Mouse (Mus musculus) MEL (cell line): ENCODE measurements around the gene Mnx1. TPM values are rescaled to one million over a fixed set of nuclear protein-coding genes. Genes with fewer than 3 reads are reported as not detected.

Source experiments
- DNase-seq: peaks from one replicate; pipeline ENCODE4 v3.0.0; 2011; ENCODE audit warnings: low read depth, low spot score
- H3K27ac ChIP-seq: 2 replicates; pipeline ENCODE4 v1.5.1; 2012; ENCODE audit warnings: low read depth, mild to moderate bottlenecking, control low read depth, low read length, moderate library complexity; ENCODE audit not compliant: control insufficient read depth
- H3K27me3 ChIP-seq, 2 experiments: fragments of 150-350 bp in 1 of 2; sonication (generic) in 1 of 2; 2 replicates each; pipeline ENCODE4 v1.6.1; 2012; ENCODE audit warnings: low read length in 2 of 2, mild to moderate bottlenecking in 2 of 2, improper control_type of control experiment in 1 of 2, moderate library complexity in 1 of 2; ENCODE audit not compliant: insufficient read depth in 2 of 2, control insufficient read depth in 1 of 2
- H3K36me3 ChIP-seq, 2 experiments: 2 replicates each; pipeline ENCODE4 v1.6.1; 2012 to 2014; ENCODE audit warnings: low read length in 2 of 2, improper control_type of control experiment in 1 of 2, inconsistent platforms in 1 of 2, mild to moderate bottlenecking in 1 of 2; ENCODE audit not compliant: insufficient read depth in 2 of 2, control insufficient read depth in 1 of 2
- H3K4me1 ChIP-seq, 2 experiments: fragments of 150-350 bp in 1 of 2; sonication (generic) in 1 of 2; 2 replicates each; pipeline ENCODE4 v1.6.1; 2012; ENCODE audit warnings: low read length in 2 of 2, improper control_type of control experiment in 1 of 2, mild to moderate bottlenecking in 1 of 2; ENCODE audit not compliant: insufficient read depth in 2 of 2, control insufficient read depth in 1 of 2
- H3K4me3 ChIP-seq, 2 experiments: fragments of 150-350 bp in 1 of 2; sonication (generic) in 1 of 2; 2 replicates each; pipeline ENCODE4 v1.5.1; 2012; ENCODE audit warnings: low read depth in 2 of 2, low read length in 2 of 2, mild to moderate bottlenecking in 2 of 2, moderate library complexity in 2 of 2, control low read depth in 1 of 2, improper control_type of control experiment in 1 of 2; ENCODE audit not compliant: control insufficient read depth in 1 of 2, insufficient read depth in 1 of 2
- H3K79me2 ChIP-seq: 2 replicates; pipeline ENCODE4 v1.6.1; 2012; ENCODE audit warnings: mild to moderate bottlenecking, low read length, moderate library complexity; ENCODE audit not compliant: control insufficient read depth, poor library complexity, insufficient read depth
- H3K9ac ChIP-seq: 2 replicates; pipeline ENCODE4 v1.6.1; 2012; ENCODE audit warnings: low read depth, mild to moderate bottlenecking, control low read depth, low read length, moderate library complexity; ENCODE audit not compliant: control insufficient read depth, poor library complexity, severe bottlenecking
- H3K9me3 ChIP-seq: fragments of 150-350 bp; sonication (generic); replicated peaks from 2 replicates; pipeline ENCODE4 v1.6.1; 2012; ENCODE audit warnings: mild to moderate bottlenecking, low read length, improper control_type of control experiment, moderate library complexity; ENCODE audit not compliant: insufficient read depth
- BHLHE40 ChIP-seq: IDR thresholded peaks from 2 replicates; pipeline ENCODE4 v1.6.1; 2012; ENCODE audit warnings: low read depth, mild to moderate bottlenecking, inconsistent platforms, low read length, improper control_type of control experiment, borderline replicate concordance
- CHD2 ChIP-seq: IDR thresholded peaks from 2 replicates; pipeline ENCODE4 v1.6.1; 2011; ENCODE audit warnings: low read length, improper control_type of control experiment
- CTCF ChIP-seq, 3 experiments: IDR thresholded peaks in 2 of 3; conservative IDR thresholded peaks in 1 of 3; 2 replicates each; pipeline ENCODE4 v1.5.1; 2011 to 2012; ENCODE audit warnings: low read length in 3 of 3, low read depth in 2 of 3, mild to moderate bottlenecking in 2 of 3, improper control_type of control experiment in 1 of 3, inconsistent platforms in 1 of 3, mixed read lengths in 1 of 3, moderate library complexity in 1 of 3; ENCODE audit not compliant: control insufficient read depth in 1 of 3, insufficient read depth in 1 of 3, poor library complexity in 1 of 3, severe bottlenecking in 1 of 3
- E2F4 ChIP-seq: IDR thresholded peaks from 2 replicates; pipeline ENCODE4 v1.6.1; 2011; ENCODE audit warnings: low read depth, low read length, improper control_type of control experiment, borderline replicate concordance
- ELF1 ChIP-seq: IDR thresholded peaks from 2 replicates; pipeline ENCODE4 v1.6.1; 2014; ENCODE audit warnings: low read depth, mild to moderate bottlenecking, inconsistent platforms, low read length, improper control_type of control experiment, moderate library complexity
- EP300 ChIP-seq, 2 experiments: IDR thresholded peaks; 2 replicates each; pipeline ENCODE4 v1.6.1; 2011; ENCODE audit warnings: improper control_type of control experiment in 2 of 2, low read length in 2 of 2, low read depth in 1 of 2, mild to moderate bottlenecking in 1 of 2
- HCFC1 ChIP-seq: IDR thresholded peaks from 2 replicates; pipeline ENCODE4 v1.6.1; 2012; ENCODE audit warnings: low read depth, mild to moderate bottlenecking, inconsistent platforms, low read length, improper control_type of control experiment, moderate library complexity
- MAZ ChIP-seq: IDR thresholded peaks from 2 replicates; pipeline ENCODE4 v1.6.1; 2012; ENCODE audit warnings: low read depth, mild to moderate bottlenecking, inconsistent platforms, low read length, improper control_type of control experiment
- MYB ChIP-seq: IDR thresholded peaks from 2 replicates; pipeline ENCODE4 v1.6.1; 2011; ENCODE audit warnings: mild to moderate bottlenecking, low read depth, low read length, improper control_type of control experiment
- NELFE ChIP-seq: IDR thresholded peaks from 2 replicates; pipeline ENCODE4 v1.6.1; 2011; ENCODE audit warnings: low read depth, low read length, improper control_type of control experiment
- NRF1 ChIP-seq: IDR thresholded peaks from 2 replicates; pipeline ENCODE4 v1.6.1; 2014; ENCODE audit warnings: low read depth, mild to moderate bottlenecking, inconsistent platforms, low read length, improper control_type of control experiment, moderate library complexity; ENCODE audit not compliant: poor library complexity, insufficient read depth, severe bottlenecking
- POLR2A ChIP-seq, 2 experiments: IDR thresholded peaks; 2 replicates each; pipeline ENCODE4 v1.6.1; 2011 to 2012; ENCODE audit warnings: low read length in 2 of 2, mild to moderate bottlenecking in 2 of 2, control low read depth in 1 of 2, improper control_type of control experiment in 1 of 2, low read depth in 1 of 2, moderate library complexity in 1 of 2; ENCODE audit not compliant: control insufficient read depth in 1 of 2, insufficient read depth in 1 of 2, poor library complexity in 1 of 2
- POLR2AphosphoS2 ChIP-seq: IDR thresholded peaks from 2 replicates; pipeline ENCODE4 v1.6.1; 2011; ENCODE audit warnings: low read length, improper control_type of control experiment
- POLR2AphosphoS5 ChIP-seq: IDR thresholded peaks from 2 replicates; pipeline ENCODE4 v1.6.1; 2012; ENCODE audit warnings: low read depth, borderline replicate concordance, mild to moderate bottlenecking, inconsistent platforms, low read length, moderate library complexity, mixed read lengths
- RCOR1 ChIP-seq: IDR thresholded peaks from 2 replicates; pipeline ENCODE4 v1.6.1; 2012; ENCODE audit warnings: low read depth, mild to moderate bottlenecking, inconsistent platforms, low read length, improper control_type of control experiment
- SIN3A ChIP-seq: IDR thresholded peaks from 2 replicates; pipeline ENCODE4 v1.6.1; 2012; ENCODE audit warnings: low read length, improper control_type of control experiment, inconsistent platforms
- SMC3 ChIP-seq: IDR thresholded peaks from 2 replicates; pipeline ENCODE4 v1.6.1; 2011; ENCODE audit warnings: low read depth, low read length, improper control_type of control experiment
- TAL1 ChIP-seq: IDR thresholded peaks from 2 replicates; pipeline ENCODE4 v1.6.1; 2012; ENCODE audit warnings: mild to moderate bottlenecking, inconsistent platforms, low read length, moderate library complexity, mixed read lengths
- TBP ChIP-seq: IDR thresholded peaks from 2 replicates; pipeline ENCODE4 v1.8.0; 2011; ENCODE audit warnings: low read depth, low read length, improper control_type of control experiment
- USF1 ChIP-seq: IDR thresholded peaks from 2 replicates; pipeline ENCODE4 v1.6.1; 2014; ENCODE audit warnings: low read depth, mild to moderate bottlenecking, inconsistent platforms, low read length, improper control_type of control experiment, moderate library complexity
- ZKSCAN1 ChIP-seq: IDR thresholded peaks from 2 replicates; pipeline ENCODE4 v1.6.1; 2012; ENCODE audit warnings: low read depth, mild to moderate bottlenecking, inconsistent platforms, low read length, improper control_type of control experiment, moderate library complexity
- ZNF384 ChIP-seq: IDR thresholded peaks from 2 replicates; pipeline ENCODE4 v1.6.1; 2012; ENCODE audit warnings: low read depth, mild to moderate bottlenecking, inconsistent platforms, low read length, improper control_type of control experiment
- polyA plus RNA-seq, 2 experiments: library from polyadenylated mRNA; stranded (reverse) in 1 of 2; unstranded in 1 of 2; fragments of >175 nt in 1 of 2; fragments of >200 nt in 1 of 2; gene quantifications; 2 replicates each; pipeline versions ENCODE4 v1.2.1 to v1.2.4; 2012; ENCODE audit warnings: low replicate concordance in 2 of 2, low read depth in 1 of 2; ENCODE audit not compliant: insufficient read length in 2 of 2, insufficient read depth in 1 of 2, missing spikeins in 1 of 2
- total RNA-seq: library from RNA; depleted of rRNA; stranded (reverse); fragments of 300-350 nt; gene quantifications from 2 replicates; pipeline ENCODE4 v1.2.3, GENCODE M21; 2012

The Mnx1 gene
- total and polyA plus RNA-seq, 3 experiments: not detected

DNA sequence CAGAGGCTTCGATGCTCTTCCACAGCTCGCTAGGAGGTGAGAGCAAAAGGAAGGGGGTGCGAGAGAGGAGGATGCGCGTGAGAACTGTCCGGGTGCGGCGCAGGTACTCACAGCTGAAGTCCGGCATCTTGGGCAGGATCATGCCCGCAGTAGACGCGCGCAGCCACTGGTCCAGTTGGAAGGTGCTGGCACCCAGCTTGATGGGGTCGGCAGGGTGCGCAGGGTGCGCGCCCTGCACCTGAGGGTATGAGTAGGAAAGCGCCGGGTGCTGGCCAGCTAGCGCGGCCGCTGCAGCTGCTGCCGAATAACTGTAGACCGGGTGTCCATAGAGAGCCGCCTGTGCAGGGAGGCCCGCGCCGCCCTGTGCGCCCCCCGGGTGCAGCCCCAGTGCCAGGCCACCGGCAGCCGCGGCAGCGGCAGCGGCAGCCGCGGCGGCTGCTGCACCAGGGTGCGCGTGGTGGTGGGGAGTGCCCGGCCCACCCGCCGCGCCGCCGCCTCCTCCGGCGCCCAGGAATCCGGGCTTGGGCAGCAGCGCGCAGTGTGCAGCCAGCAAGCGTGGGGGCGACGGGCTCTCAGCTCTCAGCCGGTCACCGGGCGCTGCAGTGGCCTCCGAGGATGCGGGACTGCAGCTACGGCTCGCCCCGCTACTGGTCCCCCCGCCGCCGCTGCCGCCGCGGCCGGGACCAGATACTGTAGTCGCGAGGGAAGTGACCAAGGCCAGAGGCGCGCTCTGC, 629 bp downstream of the Mnx1 start:
- no peaks in the 10 kb centered on the region for H3K9me3 ChIP-seq
- TF ChIP-seq ZKSCAN1 (no peak), ZNF384 (no peak)
- TF ChIP-seq, all 39 proteins: peak for 0
- no peak for DNase-seq
- Histone ChIP-seq H3K27me3 (peaks cover 0 to 2% of the 10 kb centered on the region in 2 experiments; a peak in 2 of 4 replicates), H3K4me1 (no peaks in the 10 kb centered on the region), H3K36me3 (no peaks in the 10 kb centered on the region), H3K9ac (no peak overlapping the region), H3K27ac (no peak overlapping the region), H3K79me2 (no peaks in the 10 kb centered on the region), H3K4me3 (no peak overlapping the region)

GRCm38 (mm10) chr5:29476021-29476420, 2.2 kb downstream of the Mnx1 start:
- DNase-seq: no peak
- TF ChIP-seq RCOR1: no peak
- no peak for TF ChIP-seq SIN3A
- TF ChIP-seq MYB: no peak
- TF ChIP-seq NRF1: no peak
- TF ChIP-seq EP300 (IDR thresholded peaks at IDR 0.05; ENCODE audit: low read depth in 1 of 2, low read length in 2 of 2): no peak
- TF ChIP-seq HCFC1: no peak
- TF ChIP-seq POLR2A (IDR thresholded peaks at IDR 0.05; ENCODE audit: control insufficient read depth in 1 of 2, insufficient read depth in 1 of 2, low read depth in 1 of 2, low read length in 2 of 2, poor library complexity in 1 of 2): no peak
- no peak for TF ChIP-seq CTCF (IDR thresholded peaks at IDR 0.05 in 2 of 3, conservative IDR thresholded peaks at IDR 0.05 in 1 of 3; ENCODE audit: control insufficient read depth in 1 of 3, insufficient read depth in 1 of 3, low read depth in 2 of 3, low read length in 3 of 3, poor library complexity in 1 of 3, severe bottlenecking in 1 of 3)
- no peak for TF ChIP-seq E2F4
- no peak for TF ChIP-seq MAZ
- Histone ChIP-seq H3K27ac (no peak overlapping the region), H3K79me2 (no peaks in the 10 kb centered on the region), H3K9ac (no peak overlapping the region), H3K27me3 (no peaks in the 10 kb centered on the region; a peak in 1 of 4 replicates), H3K4me3 (no peak overlapping the region), H3K9me3 (no peaks in the 10 kb centered on the region), H3K4me1 (no peaks in the 10 kb centered on the region), H3K36me3 (no peaks in the 10 kb centered on the region)

GRCm38 (mm10) chr5:29475556-29475955, 2.7 kb downstream of the Mnx1 start:
- Histone ChIP-seq H3K9me3 (no peaks in the 10 kb centered on the region), H3K27ac (no peak overlapping the region), H3K27me3 (no peaks in the 10 kb centered on the region; a peak in 1 of 4 replicates), H3K4me1 (no peaks in the 10 kb centered on the region), H3K36me3 (no peaks in the 10 kb centered on the region), H3K9ac (no peak overlapping the region), H3K4me3 (no peak overlapping the region), H3K79me2 (no peaks in the 10 kb centered on the region)
- TF ChIP-seq SMC3 (no peak), NELFE (no peak), POLR2AphosphoS5 (no peak), BHLHE40 (no peak), CHD2 (no peak), POLR2AphosphoS2 (no peak), TBP (no peak), NRF1 (no peak), ZNF384 (no peak), TAL1 (no peak), SIN3A (no peak), USF1 (no peak), ELF1 (no peak)
- no peak for DNase-seq
